Mouse (Mus musculus) midbrain, embryonic 14.5 days (tissue): ENCODE measurements at regions not wholly inside any gene's neighbourhood (a gene's known extent, or its start where the extent isn't known, plus 50 kb on each side); places are given as distances from the start of the nearest gene placed in this dataset.
A peak's percentile ranks its signal among the peaks of the same experiment; 100 is the strongest.

Experiments used
- ATAC-seq: fragments of 200-750 bp; cut with Nextera tagmentation; 2 replicates; pipeline ENCODE4 v1.8.0; 2017; ENCODE audit warnings: moderate number of reproducible peaks, moderate library complexity; ENCODE audit not compliant: low FRiP score, low TSS enrichment
- DNase-seq: peaks from one replicate; pipeline ENCODE4 v3.0.0-alpha.2; 2015
- H3K27ac ChIP-seq: fragments of 300-500 bp; sonication (generic); replicated peaks from 2 replicates; pipeline ENCODE4 v1.5.1; 2014; ENCODE audit warnings: mild to moderate bottlenecking, low read depth, low read length, moderate library complexity
- H3K27me3 ChIP-seq: fragments of 300-500 bp; sonication (generic); 2 replicates; pipeline ENCODE4 v1.6.1; 2014; ENCODE audit warnings: low read length, control low read depth, mixed read lengths; ENCODE audit not compliant: control insufficient read depth, insufficient read depth
- H3K36me3 ChIP-seq: fragments of 300-500 bp; sonication (generic); 2 replicates; pipeline ENCODE4 v1.6.1; 2014; ENCODE audit warnings: low read length, control low read depth; ENCODE audit not compliant: control insufficient read depth, insufficient read depth
- H3K4me1 ChIP-seq: fragments of 300-500 bp; sonication (generic); 2 replicates; pipeline ENCODE4 v1.6.1; 2014; ENCODE audit warnings: mild to moderate bottlenecking, antibody characterized with exemption, low read length, control low read depth; ENCODE audit not compliant: control insufficient read depth, insufficient read depth
- H3K4me2 ChIP-seq: fragments of 300-500 bp; sonication (generic); 2 replicates; pipeline ENCODE4 v1.6.1; 2014; ENCODE audit warnings: mild to moderate bottlenecking, low read length, moderate library complexity
- H3K4me3 ChIP-seq: fragments of 300-500 bp; sonication (generic); replicated peaks from 2 replicates; pipeline ENCODE4 v1.5.1; 2014; ENCODE audit warnings: low read depth, low read length
- H3K9ac ChIP-seq: fragments of 300-500 bp; sonication (generic); replicated peaks from 2 replicates; pipeline ENCODE4 v1.6.1; 2014; ENCODE audit warnings: mild to moderate bottlenecking, low read length, moderate library complexity
- H3K9me3 ChIP-seq: fragments of 300-500 bp; sonication (generic); 2 replicates; pipeline ENCODE4 v1.6.1; 2016; ENCODE audit warnings: low read length, control low read depth, mixed read lengths; ENCODE audit not compliant: control insufficient read depth
- WGBS: fragments of 180-500 bp; shearing (Covaris S2); extraction: QIAGEN DNeasy Blood & Tissue Kit; methylation state at CpG from one replicate; pipeline ENCODE4 v1.1.7; 2014; 5-methylcytosine and 5-hydroxymethylcytosine counted together

GRCm38 (mm10) chr19:21174636-21175035 lies 97.4 kb upstream of the Zfand5 start:
- Histone ChIP-seq H3K9ac (no peak overlapping the region), H3K4me3 (no peak overlapping the region), H3K4me1 (peaks cover 8% of the 10 kb centered on the region; the same call in 1 of the 2 replicates), H3K9me3 (no peaks in the 10 kb centered on the region), H3K27ac (no peak overlapping the region), H3K4me2 (no peak overlapping the region), H3K27me3 (no peaks in the 10 kb centered on the region), H3K36me3 (no peaks in the 10 kb centered on the region)
- WGBS: 16% methylated on average over 5 of the region's 5 CpGs
- DNase-seq (no peak), ATAC-seq (no peak)

- Histone ChIP-seq H3K4me1 (peaks cover 8% of the 10 kb centered on the region; the same call in 1 of the 2 replicates), H3K4me2 (no peak overlapping the region), H3K9ac (no peak overlapping the region), H3K27me3 (no peaks in the 10 kb centered on the region), H3K9me3 (no peaks in the 10 kb centered on the region), H3K27ac (no peak overlapping the region), H3K4me3 (no peak overlapping the region), H3K36me3 (no peaks in the 10 kb centered on the region)
- no peak for ATAC-seq
- no peak for DNase-seq
- 85% methylated on average over 5 of the region's 5 CpGs for WGBS
Measured at GRCm38 (mm10) chr19:21173896-21174483, 98.1 kb upstream of the Zfand5 start.

DNA sequence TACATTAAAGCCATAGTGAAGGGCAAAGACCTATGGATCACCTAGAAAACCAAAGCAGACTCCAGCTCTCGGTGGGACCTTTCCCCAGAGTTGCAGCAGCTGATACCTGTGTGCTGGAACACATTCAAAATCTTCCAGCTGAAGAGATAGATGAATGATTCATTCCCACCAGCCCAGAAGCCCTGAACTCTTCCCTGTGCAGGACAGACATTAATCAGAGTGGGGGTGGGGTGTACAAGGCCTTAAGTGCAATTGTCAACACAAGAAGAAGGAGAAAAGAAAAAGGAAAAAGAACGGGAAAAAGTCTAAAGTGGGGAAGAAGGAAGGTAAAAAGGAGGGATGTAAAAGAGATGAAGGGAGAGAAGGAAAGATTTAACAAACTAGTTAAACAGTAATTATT lies 100.9 kb upstream of the Zfand5 start:
- no peak overlapping the region for H3K27ac ChIP-seq
- H3K27me3 ChIP-seq: no peaks in the 10 kb centered on the region
- DNase-seq (no peak), ATAC-seq (no peak)
- no peak overlapping the region for H3K4me2 ChIP-seq
- H3K36me3 ChIP-seq: no peaks in the 10 kb centered on the region
- WGBS: 88% methylated on average over 2 of the region's 2 CpGs
- H3K9ac ChIP-seq: no peak overlapping the region
- H3K4me3 ChIP-seq: no peak overlapping the region
- H3K4me1 ChIP-seq: peaks cover 19% of the 10 kb centered on the region
- H3K9me3 ChIP-seq: no peaks in the 10 kb centered on the region

- H3K4me1 ChIP-seq: peaks cover 22% of the 10 kb centered on the region
- H3K4me3 ChIP-seq: no peak overlapping the region
- ATAC-seq: no peak
- H3K4me2 ChIP-seq: no peak overlapping the region
- no peaks in the 10 kb centered on the region for H3K9me3 ChIP-seq
- no peak overlapping the region for H3K9ac ChIP-seq
- H3K27me3 ChIP-seq: no peaks in the 10 kb centered on the region
- no peaks in the 10 kb centered on the region for H3K36me3 ChIP-seq
- H3K27ac ChIP-seq: no peak overlapping the region
- 64% methylated on average over 2 of the region's 2 CpGs for WGBS
- DNase-seq: no peak
Measured at GRCm38 (mm10) chr19:21170785-21171184, 101.3 kb upstream of the Zfand5 start.

DNA sequence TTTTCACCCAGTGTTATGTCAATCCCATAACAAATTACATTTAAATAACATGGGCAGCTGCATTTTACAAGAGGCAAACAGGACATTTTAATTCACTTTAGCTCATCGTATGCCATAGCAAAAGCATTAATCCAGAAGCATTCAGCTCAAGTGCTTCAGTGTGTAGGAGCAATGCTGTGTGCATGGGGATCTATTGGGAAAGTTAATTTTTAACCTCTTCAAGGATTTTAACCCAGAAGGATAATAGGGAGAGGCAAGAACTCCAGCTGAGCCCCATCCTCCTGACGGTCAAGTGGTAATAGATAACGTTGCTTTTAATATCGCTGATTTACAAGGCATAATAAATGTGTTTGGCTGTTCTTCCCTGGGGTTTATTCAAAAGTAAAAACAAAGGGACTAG lies 105.1 kb upstream of the Zfand5 start:
- Histone ChIP-seq H3K27me3 (no peaks in the 10 kb centered on the region), H3K36me3 (no peaks in the 10 kb centered on the region), H3K9me3 (no peaks in the 10 kb centered on the region), H3K4me3 (no peak overlapping the region), H3K27ac (peak overlapping the region; percentile 49; the same call in 1 of the 2 replicates), H3K4me2 (no peak overlapping the region), H3K4me1 (peaks cover 25% of the 10 kb centered on the region), H3K9ac (no peak overlapping the region)
- ATAC-seq: no peak
- DNase-seq: peak; percentile 23
- 7% methylated on average over 4 of the region's 4 CpGs for WGBS

DNA sequence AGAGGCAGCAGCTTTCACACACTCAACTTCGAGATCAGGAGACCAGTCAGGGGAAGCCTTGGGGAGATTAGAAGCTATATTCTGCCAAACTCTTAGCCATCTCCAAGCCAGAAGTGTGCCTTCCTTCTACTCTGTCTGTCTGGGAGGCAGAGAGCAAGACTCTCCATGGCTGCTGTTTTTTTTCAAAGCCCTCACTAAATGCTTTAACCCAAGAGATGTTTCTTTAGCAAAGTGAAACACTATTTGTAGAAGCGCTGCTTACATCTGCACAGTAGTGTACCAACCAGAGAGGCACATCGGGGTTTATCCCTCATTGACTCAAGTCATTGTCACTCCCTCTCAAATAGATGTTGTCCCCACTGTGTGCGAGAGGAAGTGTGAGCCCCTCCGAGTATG lies 105.6 kb upstream of the Zfand5 start:
- peaks cover 25% of the 10 kb centered on the region for H3K4me1 ChIP-seq
- H3K27me3 ChIP-seq: no peaks in the 10 kb centered on the region
- WGBS: 15% methylated on average over 5 of the region's 5 CpGs
- no peak for DNase-seq
- peak overlapping the region; percentile 20 for H3K4me2 ChIP-seq
- H3K27ac ChIP-seq: peak overlapping the region; percentile 49
- no peaks in the 10 kb centered on the region for H3K9me3 ChIP-seq
- ATAC-seq: peak; percentile 21; the same call in 1 of the 2 replicates
- H3K9ac ChIP-seq: no peak overlapping the region
- H3K36me3 ChIP-seq: no peaks in the 10 kb centered on the region
- H3K4me3 ChIP-seq: no peak overlapping the region

GRCm38 (mm10) chr19:21165763-21166464 lies 106.2 kb upstream of the Zfand5 start:
- H3K4me3 ChIP-seq: no peak overlapping the region
- peaks cover 25% of the 10 kb centered on the region for H3K4me1 ChIP-seq
- no peaks in the 10 kb centered on the region for H3K9me3 ChIP-seq
- WGBS: 5% methylated on average over 10 of the region's 10 CpGs
- peak overlapping the region; percentile 49 for H3K27ac ChIP-seq
- H3K4me2 ChIP-seq: peak overlapping the region; percentile 20
- peak; percentile 87 for ATAC-seq
- H3K27me3 ChIP-seq: no peaks in the 10 kb centered on the region
- no peaks in the 10 kb centered on the region for H3K36me3 ChIP-seq
- DNase-seq: peak; percentile 73
- no peak overlapping the region for H3K9ac ChIP-seq

DNA sequence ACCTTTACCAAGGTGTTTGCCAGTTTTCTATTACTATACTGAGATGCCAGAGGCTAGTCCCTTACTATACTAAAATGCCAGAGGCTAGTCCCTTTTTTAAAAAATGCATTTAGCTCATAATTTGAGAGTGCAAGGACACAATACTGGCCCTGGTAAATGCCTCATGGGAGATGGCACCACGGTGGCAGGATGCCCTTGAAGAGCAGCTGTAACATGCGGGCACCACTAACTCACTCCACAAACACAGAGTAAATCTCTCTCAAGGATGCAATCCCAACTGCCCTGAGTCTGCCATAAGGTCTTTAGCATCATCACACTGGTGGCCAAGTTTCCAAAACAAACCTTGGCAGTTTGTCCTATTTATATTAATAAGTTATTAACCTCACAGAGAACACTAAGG lies 108.1 kb upstream of the Zfand5 start:
- H3K27ac ChIP-seq: no peak overlapping the region
- 0 out of 2 replicates have a peak, but pooled peaks cover 3% of the 10 kb centered on the region for H3K27me3 ChIP-seq
- H3K4me1 ChIP-seq: peaks cover 25% of the 10 kb centered on the region
- H3K4me3 ChIP-seq: no peak overlapping the region
- DNase-seq: no peak
- 87% methylated on average over 2 of the region's 2 CpGs for WGBS
- no peaks in the 10 kb centered on the region for H3K36me3 ChIP-seq
- no peak overlapping the region for H3K4me2 ChIP-seq
- H3K9me3 ChIP-seq: no peaks in the 10 kb centered on the region
- H3K9ac ChIP-seq: no peak overlapping the region
- ATAC-seq: no peak

- 2% methylated on average over 4 of the region's 4 CpGs for WGBS
- H3K4me2 ChIP-seq: no peak overlapping the region
- H3K36me3 ChIP-seq: no peaks in the 10 kb centered on the region
- DNase-seq: no peak
- H3K4me1 ChIP-seq: peaks cover 6% of the 10 kb centered on the region; the same call in 1 of the 2 replicates
- H3K27me3 ChIP-seq: 0 out of 2 replicates have a peak, but pooled peaks cover 3% of the 10 kb centered on the region
- no peak for ATAC-seq
- H3K4me3 ChIP-seq: no peak overlapping the region
- H3K9me3 ChIP-seq: no peaks in the 10 kb centered on the region
- H3K27ac ChIP-seq: no peak overlapping the region
- H3K9ac ChIP-seq: no peak overlapping the region
Measured at GRCm38 (mm10) chr19:21160946-21161345, 111.1 kb upstream of the Zfand5 start.
